Mouse (Mus musculus) thymus, postnatal 36 days (tissue): ENCODE measurements at regions not wholly inside any gene's neighbourhood (a gene's known extent, or its start where the extent isn't known, plus 50 kb on each side); places are given as distances from the start of the nearest gene placed in this dataset.

Experiments used
- DNase-seq, 2 experiments: peaks; one replicate each; pipeline ENCODE4 v3.0.0; 2022; ENCODE audit warnings: mixed read lengths in 2 of 2

DNA sequence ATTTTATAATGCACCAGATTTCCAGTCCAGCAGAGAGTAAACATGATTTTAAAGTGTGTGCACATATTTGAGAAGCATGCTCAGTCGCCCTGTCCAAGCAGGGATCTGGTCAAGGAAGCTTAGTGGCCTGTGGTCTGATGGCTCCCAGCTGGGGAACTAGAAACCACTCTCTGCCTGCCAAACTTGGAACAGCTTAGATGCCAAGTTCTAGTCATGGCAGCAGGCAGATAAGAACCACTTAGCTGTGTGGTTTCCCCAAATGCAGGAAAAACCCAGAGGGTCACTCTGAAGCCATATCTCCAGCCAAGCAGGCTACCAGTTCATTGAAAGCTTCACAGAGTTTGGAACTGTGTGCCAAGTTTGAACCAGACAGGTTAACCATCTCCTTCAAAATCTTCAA is 86.1 kb downstream of the Fam114a2 start:
- DNase-seq = no peak

DNA sequence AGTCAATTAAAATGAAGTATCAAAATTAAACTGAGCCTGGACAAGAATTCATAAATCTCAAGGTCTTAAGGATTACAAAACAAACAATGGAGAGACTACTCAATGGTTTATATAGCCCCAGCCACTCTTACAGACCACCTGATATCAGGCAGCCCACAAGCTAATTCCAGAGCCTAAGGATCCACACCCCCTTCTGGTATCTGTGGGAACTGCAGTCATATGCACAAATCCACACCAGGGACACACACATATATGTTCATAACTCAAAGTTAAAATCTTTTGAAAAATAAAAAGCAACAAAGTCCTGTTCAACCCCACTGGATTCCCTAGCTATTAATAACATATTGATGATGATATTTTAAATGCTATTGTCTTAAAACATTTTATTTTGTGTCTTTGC is 86.5 kb downstream of the Fam114a2 start:
- no peak for DNase-seq

DNA sequence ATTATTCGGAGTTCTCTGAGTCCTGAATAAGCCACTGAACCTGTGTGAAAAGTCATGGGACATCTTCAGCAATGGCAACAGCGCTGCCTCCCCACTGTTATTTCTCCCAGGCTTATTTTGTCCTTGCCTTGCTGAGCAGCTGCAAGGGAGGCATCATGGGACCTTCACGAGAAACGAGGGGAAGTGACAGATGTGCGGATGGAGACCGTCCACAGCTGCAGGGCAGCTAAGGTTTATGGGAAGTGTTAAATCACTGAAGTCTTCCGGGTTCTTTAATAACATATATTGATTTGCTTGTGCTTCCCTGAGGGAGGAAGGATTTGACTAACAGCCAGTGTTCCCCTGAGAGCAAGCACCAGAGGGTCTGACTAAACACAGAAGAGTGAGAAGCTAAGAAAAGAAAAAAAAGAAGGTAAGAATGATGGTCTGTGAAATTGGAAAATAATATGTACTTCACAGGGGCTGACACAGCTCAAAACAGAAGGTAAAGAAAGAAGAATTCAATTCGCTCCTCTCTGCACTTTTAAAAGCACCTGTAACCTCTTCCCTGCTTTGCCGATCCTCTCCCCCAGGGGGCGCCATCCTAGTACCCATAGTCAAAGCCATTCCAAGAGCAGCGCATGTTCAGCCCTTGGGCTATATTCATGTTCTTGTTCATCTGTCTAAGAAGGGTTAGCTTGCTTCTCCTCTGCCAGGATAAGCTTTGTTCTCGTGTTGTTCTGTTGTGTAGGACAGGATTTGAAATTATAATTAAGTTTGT is 92.2 kb downstream of the Fam114a2 start:
- DNase-seq = peak; percentile 38 to 43

DNA sequence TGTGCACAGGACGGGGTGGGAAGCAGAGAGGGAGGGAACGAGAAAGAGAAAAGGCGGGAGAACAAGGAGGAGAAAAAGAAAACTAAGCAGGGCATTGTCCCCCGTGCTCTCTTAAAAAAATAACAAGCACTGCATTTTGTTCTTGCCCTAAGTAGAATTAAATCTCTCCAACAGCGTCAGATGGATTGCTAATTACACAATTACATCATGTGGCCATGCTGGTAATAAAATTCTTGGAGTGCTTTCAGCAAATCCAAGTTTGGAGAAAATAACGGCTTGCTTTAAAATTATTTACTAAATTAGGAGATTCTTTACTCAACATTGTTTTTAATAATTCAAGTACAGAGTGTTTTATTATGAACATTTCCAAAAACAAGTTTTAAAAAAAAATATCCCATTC is 99.0 kb downstream of the Fam114a2 start:
- DNase-seq = no peak

DNA sequence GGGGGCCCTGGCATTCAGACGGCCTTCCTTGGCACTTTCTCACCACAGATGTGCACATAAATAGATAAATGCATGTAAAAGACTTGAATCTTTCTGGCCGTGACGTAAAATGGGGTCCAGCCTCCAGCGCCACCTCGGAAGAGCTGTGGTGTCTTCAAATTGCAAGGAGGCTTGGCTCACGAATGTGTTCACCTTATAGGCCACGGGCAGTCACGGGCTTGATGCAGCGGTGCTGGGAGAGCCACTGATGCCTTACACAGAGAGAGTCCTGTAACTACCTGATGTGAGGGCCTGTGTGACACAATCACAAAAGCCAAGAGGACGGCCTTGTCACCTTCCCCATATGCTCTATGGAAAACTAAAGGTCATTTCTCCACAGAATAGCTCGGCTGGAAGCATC is 102.4 kb downstream of the Fam114a2 start:
- DNase-seq = no peak

DNA sequence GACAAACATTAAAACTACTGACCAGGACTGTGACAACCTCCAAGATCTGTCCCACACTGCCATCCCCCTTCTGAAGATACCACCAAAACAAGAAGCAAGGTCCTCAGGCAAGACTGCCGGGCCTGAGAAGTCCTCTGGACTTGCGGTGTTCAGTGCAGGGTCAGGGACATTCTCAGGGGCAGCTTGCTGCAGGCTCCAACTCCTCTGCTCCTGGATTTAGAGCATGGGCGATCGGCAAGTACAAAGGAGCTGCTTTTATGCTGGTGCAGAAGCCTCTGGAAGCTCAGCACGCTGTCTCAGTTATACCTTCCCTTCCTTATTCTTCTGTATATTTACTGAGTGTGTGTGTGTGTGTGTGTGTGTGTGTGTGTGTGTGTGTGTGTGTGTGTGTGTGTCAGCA is 103.2 kb downstream of the Fam114a2 start:
- no peak for DNase-seq

DNA sequence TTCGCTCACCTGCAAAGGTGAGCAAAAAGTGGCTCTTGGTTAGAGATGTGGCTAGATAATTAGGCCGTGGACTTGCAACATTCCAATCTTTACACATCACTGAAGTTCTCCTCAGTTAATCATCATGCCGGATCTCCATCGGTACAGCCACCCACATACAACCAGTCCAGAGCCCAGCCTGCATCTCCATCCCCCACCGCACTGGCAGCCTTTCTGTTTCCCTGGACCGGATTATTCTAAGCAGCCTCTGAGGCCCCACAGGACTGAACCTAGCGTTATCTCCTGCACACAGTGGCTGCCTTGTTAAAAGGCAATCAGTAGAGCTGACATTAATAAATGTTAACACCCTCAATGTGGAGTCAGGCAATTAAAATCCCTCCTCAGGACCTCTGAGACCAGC is 103.7 kb downstream of the Fam114a2 start:
- no peak for DNase-seq

DNA sequence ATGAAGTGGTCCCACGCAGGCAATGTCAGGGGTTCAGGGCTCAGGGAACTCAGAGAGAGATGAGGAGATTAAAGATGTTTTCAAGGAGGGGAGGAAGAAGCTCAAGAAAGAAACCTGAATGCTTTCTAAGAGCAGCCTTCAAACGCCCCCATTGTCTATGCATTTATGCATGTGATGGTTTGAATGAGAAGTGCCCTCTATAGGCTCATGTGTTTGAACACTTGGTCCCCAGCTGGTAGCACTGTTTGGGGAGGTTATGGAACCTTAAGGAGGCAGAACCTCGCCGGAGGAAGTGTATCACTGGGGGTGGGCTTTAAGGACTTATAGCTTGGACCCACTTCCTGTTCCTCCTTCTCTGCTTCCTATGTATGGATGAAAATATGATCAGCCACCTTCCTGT is 105.1 kb downstream of the Fam114a2 start:
- DNase-seq = no peak

DNA sequence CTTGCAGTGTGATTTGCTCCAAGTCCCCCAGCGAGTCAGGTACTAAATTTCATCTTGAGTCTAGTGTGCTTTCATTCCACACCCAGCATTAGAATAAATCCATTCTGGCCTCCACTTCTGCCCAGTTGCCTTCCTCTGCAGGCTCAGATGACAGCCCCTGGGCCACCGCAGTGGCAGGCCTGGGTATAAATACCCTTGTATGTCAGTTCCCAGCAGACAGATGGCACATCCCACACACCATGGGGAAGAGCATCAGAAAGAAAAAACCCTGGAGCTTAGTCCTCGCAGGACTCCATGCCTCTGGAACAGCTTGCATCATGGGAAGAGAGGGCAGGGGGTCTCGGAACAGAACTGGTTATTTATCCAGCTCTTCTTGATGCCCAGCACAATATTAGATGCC is 105.7 kb downstream of the Fam114a2 start:
- DNase-seq = no peak

DNA sequence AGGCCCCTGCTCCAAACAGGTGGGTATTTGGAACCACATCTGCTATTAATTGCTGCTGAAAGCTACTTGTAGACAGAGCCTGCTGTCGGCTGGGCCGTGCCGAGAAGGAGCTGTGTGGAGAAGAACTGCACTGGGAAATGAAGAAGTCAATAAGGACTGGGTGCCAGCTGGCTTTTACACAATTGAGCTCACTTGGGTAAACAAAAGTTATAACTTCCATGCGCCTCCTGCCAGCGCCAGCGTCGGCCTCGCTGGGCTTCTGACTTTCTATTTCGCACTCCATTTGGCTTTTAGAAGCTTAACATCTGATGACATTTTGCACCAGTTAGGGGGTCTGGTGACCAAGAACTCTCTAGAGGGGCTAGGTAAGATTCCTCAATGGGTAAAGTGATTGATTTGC is 114.2 kb downstream of the Fam114a2 start:
- no peak for DNase-seq

DNA sequence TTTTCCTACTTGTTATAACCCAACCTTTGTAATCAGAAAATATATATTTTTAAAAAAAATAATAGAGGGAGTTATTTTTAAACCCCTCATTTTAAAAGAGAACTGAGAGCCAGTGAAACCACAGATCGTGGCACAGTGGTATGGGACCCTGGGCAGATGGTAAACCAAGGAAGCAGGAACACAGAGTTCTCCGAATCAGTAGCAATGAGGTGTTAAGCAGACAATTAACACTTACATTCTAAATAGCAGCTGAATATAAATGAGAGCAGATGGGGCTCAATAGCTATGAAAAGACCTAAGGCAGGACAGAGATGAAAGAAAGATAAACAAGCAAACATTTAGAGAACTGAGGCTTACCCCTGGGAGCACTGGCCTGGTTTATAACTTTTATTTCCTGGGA is 116.8 kb downstream of the Fam114a2 start:
- no peak for DNase-seq

DNA sequence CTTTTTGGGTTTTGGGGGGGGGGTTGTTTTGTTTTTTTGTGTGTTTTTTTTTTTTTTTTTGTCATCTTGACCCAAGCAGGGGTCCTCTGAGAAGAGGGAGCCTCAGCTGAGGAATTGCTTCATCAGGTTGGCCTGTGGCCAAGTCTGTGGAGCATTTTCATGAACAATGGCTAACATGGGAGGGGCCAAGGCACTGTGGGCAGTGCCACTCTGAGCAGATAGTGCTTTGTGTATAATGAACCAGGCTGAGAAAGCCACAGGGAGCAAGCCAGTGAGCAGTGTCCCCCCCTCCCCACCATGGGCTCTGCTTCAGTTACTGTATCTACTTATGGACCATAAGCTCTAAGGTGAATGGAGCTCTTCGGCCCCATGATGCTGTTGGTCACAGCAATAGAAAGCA is 119.1 kb downstream of the Fam114a2 start:
- no peak for DNase-seq

DNA sequence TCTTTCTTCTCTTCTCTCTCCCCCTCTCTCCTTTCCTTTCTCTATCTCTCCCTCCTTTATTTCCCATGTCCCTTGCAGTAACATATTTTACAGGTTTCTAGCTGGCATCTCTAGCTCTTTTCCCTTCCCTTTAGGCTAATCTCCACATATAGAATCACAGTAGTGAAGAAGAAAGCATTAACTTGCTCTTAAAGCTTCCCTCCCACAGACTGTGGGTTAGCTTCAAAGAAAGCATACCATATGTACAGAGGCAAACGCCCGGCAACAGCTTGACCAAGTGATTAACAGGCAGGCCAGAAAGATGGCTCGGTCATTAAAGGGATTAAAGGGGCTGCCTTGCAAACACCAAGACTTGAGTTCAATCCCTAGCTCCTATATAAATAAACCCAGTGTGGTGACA is 122.0 kb downstream of the Fam114a2 start:
- no peak for DNase-seq

DNA sequence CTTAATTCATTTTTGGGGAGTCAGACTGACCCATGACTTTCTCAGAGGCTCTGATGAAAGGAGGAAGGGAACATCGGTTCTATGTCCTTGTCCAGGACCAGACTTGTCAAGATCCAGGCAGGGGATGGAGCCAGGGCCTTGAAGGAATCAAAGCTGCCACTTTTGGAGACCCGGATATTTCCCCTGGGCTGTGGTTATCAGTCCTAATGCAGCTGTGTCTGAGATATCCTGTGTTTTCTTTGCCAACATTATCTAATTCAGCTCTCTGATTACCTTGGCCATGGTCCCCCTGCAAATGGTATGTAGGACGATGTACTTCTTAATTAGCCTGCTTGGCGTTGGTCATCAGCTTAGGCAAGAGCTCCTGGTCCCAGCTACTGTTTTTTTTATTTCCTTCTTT is 127.6 kb downstream of the Fam114a2 start:
- DNase-seq = no peak
